Mouse (Mus musculus): ENCODE measurements around the gene Abhd14a. TPM values are rescaled to one million over a fixed set of nuclear protein-coding genes. Genes with fewer than 3 reads are reported as not detected.

Gene Abhd14a
- polyA plus RNA-seq (2012; rRNA removed): 22.0 and 23.5 TPM in 2 replicates

GRCm38 (mm10) chr9:106447348-106447747, at the start of gene Abhd14a, which contains the start of gene Abhd14b:
Abhd14a (minus strand) TSS chr9:106447678.
Abhd14b (plus strand) TSS chr9:106447459.

GRCm38 (mm10) chr9:106476924-106477484, 29.5 kb upstream of the Abhd14a start, which contains the start of gene Parp3:
Parp3 (minus strand) TSS chr9:106476949.

GRCm38 (mm10) chr9:106475663-106476001, 28.2 kb upstream of the Abhd14a start, which contains the start of gene Rrp9:
Rrp9 (plus strand) TSS chr9:106475963.

GRCm38 (mm10) chr9:106465571-106466200, 18.2 kb upstream of the Abhd14a start, which contains the start of gene Gpr62:
Gpr62 (minus strand) TSS chr9:106465938.

DNA sequence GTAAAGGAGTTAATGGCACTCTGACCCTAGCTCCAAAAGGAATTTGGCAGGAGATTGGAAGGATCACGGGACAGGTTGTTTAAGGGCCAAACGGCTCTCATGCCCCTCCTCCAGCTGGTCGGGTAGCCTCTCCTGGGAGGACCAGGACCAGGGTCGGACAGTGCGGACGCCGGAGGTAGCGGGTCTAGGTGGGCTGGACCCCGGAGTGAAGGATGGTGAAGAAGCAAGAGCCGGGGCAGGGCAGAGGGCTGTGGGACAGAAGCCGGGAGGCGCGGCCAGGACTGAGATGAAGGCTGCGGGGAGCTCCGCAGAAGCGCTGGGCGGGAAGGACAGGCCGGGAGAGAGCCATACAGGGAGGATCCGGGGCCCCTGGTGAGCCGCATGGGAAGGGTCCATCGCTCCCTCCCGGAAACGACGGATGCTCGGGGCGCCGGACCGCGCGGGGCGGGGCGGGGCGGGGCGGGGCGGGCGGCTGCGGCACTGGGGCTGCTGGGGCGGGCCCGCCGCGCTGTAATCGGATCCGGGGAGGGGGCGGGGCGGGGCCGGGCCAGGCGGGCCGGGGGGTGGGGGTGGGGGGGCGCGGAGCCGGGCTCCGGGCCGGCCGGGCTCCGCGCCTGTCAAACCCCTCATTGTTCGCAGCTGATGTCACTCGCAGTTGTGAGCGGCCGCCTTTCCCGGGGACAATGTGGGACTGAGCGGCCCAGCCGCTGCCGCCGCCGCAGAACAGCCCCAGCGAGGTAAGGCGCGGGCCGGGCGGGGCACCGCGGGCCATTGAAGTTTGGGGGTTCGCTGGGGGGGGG, 6.0 kb upstream of the Abhd14a start, which contains the start of gene Pcbp4:
Gene Pcbp4, plus strand, starts transcription at position 21 of the 800 bp plus-strand sequence.

GRCm38 (mm10) chr9:106429221-106430014, 18.1 kb downstream of the Abhd14a start, which contains the start of gene Rpl29:
Rpl29 (plus strand) TSS chr9:106429454.

Other genes with a start within 250 kb of the Abhd14a start
- 15.8 and 18.3 TPM in 2 replicates for gene Ppm1m, start 247.9 kb downstream of the Abhd14a start, polyA plus RNA-seq (2012; rRNA removed)
- gene Twf2, start 244.6 kb downstream of the Abhd14a start, polyA plus RNA-seq (2012; rRNA removed): 22.0 and 23.6 TPM in 2 replicates
- gene Tlr9, start 225.1 kb downstream of the Abhd14a start, polyA plus RNA-seq (2012; rRNA removed): 0.79 and 0.92 TPM in 2 replicates
- gene Alas1, start 199.0 kb downstream of the Abhd14a start, polyA plus RNA-seq (2012; rRNA removed): 58.8 and 90.9 TPM in 2 replicates
- 10.0 and 10.7 TPM in 2 replicates for gene Poc1a, start 166.6 kb downstream of the Abhd14a start, polyA plus RNA-seq (2012; rRNA removed)
- gene Dusp7, start 79.0 kb downstream of the Abhd14a start, polyA plus RNA-seq (2012; rRNA removed): 8.4 and 8.8 TPM in 2 replicates
- gene Rpl29, start 18.2 kb downstream of the Abhd14a start, polyA plus RNA-seq (2012; rRNA removed): 591 and 692 TPM in 2 replicates
- gene Acy1, start 9.4 kb downstream of the Abhd14a start, polyA plus RNA-seq (2012; rRNA removed): 13.8 and 13.9 TPM in 2 replicates
- gene Abhd14b, start 219 bp downstream of the Abhd14a start, polyA plus RNA-seq (2012; rRNA removed): 40.9 and 44.3 TPM in 2 replicates
- gene Pcbp4, start 5.6 kb upstream of the Abhd14a start, polyA plus RNA-seq (2012; rRNA removed): 6.5 and 8.3 TPM in 2 replicates
- 0.03 TPM in 1 of 2 replicates, not detected in the other for gene Gpr62, start 18.3 kb upstream of the Abhd14a start, polyA plus RNA-seq (2012; rRNA removed)
- gene Rrp9, start 28.3 kb upstream of the Abhd14a start, polyA plus RNA-seq (2012; rRNA removed): 11.6 and 12.3 TPM in 2 replicates
- 2.6 and 2.9 TPM in 2 replicates for gene Parp3, start 29.3 kb upstream of the Abhd14a start, polyA plus RNA-seq (2012; rRNA removed)
- gene Iqcf1, start 52.3 kb upstream of the Abhd14a start, polyA plus RNA-seq (2012; rRNA removed): not detected in 2 replicates
- gene Iqcf5, start 66.9 kb upstream of the Abhd14a start, polyA plus RNA-seq (2012; rRNA removed): 0.19 TPM in 1 of 2 replicates, not detected in the other
- not detected in 2 replicates for gene Iqcf3, start 114.0 kb upstream of the Abhd14a start, polyA plus RNA-seq (2012; rRNA removed)
- not detected in 2 replicates for gene Iqcf4, start 123.3 kb upstream of the Abhd14a start, polyA plus RNA-seq (2012; rRNA removed)
- not detected in 2 replicates for gene Iqcf6, start 178.9 kb upstream of the Abhd14a start, polyA plus RNA-seq (2012; rRNA removed)
- not detected in 2 replicates for gene Grm2, start 208.4 kb upstream of the Abhd14a start, polyA plus RNA-seq (2012; rRNA removed)
- gene Tex264, start 238.2 kb upstream of the Abhd14a start, polyA plus RNA-seq (2012; rRNA removed): 16.3 and 18.2 TPM in 2 replicates